Mouse (Mus musculus): ENCODE measurements at regions not wholly inside any gene's neighbourhood (a gene's known extent, or its start where the extent isn't known, plus 50 kb on each side); places are given as distances from the start of the nearest gene placed in this dataset.

DNA sequence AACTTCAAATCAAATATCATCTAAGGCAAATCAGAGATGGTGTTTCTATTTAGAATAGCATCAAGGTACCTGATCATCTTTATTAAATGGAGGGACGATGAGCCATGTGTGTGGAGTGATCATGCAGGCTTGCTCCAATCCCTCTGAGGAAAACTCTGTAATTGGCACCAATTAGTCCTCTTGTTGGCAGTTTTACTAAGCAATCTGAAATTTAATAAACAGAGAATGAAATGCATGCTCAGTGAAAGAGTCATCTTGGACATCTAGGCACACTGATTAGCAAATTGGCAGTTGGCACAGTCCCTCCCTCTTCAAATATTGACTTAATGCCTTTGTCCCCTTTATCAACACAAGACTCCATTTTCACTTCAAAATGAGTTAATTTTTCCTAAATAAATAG lies 951.6 kb downstream of the Robo1 start:
- TF ChIP-seq EP300 (IDR thresholded peaks at IDR 0.05; ENCODE audit: low read depth) (no peak), CTCF (IDR thresholded peaks at IDR 0.05; ENCODE audit: low read depth) (no peak)
- Histone ChIP-seq H3K9me3 (ENCODE audit: control insufficient read depth, low read length) (no peaks in the 10 kb centered on the region), H3K27me3 (ENCODE audit: control insufficient read depth, insufficient read depth, low read length) (no peaks in the 10 kb centered on the region), H3K4me1 (replicated peaks; ENCODE audit: control insufficient read depth in 2 of 2, insufficient read depth in 2 of 2, low read length in 1 of 2) (no peaks in the 10 kb centered on the region), H3K27ac (no peak overlapping the region), H3K9ac (replicated peaks) (no peak overlapping the region), H3K36me3 (replicated peaks; ENCODE audit: control insufficient read depth, insufficient read depth, low read depth) (no peaks in the 10 kb centered on the region), H3K4me2 (ENCODE audit: low read depth) (no peak overlapping the region), H3K4me3 (ENCODE audit: insufficient read depth in 1 of 2, low read depth in 2 of 2, low read length in 2 of 2) (no peak overlapping the region)
- no peak for DNase-seq (ENCODE audit: low read depth in 3 of 3, low spot score in 3 of 3)
- ATAC-seq (ENCODE audit: insufficient read depth), result no peak
- 69% methylated on average over 1 of the region's 1 CpGs for WGBS (ENCODE audit: insufficient replicate concordance)

DNA sequence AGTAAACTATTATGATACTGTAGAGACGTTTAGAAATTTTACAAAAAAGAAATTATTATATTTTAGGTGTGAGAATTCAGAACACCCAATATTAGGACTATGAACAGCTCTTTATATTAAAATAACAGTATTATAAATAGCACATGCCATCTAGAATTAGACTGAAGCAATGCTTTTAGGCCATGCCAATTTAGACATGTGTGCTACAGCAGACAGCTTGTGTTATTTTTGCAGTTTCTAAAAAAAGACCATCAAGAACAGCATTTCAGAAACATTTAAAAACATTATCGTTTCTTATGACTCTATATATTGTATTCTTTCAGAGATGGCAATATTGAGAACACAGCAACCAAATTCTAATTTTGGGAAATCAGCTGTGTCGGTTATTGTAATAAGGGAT lies 951.2 kb downstream of the Robo1 start:
- no peak for DNase-seq (ENCODE audit: low read depth in 3 of 3, low spot score in 3 of 3)
- 58% methylated on average over 3 of the region's 3 CpGs for WGBS (ENCODE audit: insufficient replicate concordance)

DNA sequence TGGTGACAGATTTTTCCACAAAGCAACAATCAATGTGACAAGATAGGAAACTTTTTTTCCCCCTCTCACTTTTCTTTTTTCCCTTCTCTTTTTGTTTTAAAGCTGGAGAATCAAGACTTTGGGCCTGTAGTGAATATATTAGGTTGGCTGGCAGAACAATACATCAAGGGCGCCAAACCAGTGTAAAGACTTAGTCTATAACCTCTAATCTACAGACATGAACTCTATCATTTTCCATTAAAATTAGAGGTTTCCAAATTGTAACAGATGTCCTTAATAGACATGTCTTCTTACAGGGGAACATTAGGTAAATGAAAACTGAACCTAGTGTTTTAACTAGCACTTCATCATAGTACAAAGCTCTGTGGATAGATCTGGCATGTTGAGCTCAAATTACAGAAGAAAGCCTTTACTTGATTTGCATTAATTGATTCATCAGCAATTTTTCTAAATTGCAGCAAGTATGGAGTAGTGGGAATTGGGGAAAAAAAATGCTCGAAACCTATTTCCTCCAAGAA lies 937.0 kb downstream of the Robo1 start:
- no peak overlapping the region for H3K4me2 ChIP-seq (ENCODE audit: low read depth)
- no peaks in the 10 kb centered on the region for H3K9me3 ChIP-seq (ENCODE audit: control insufficient read depth, low read length)
- no peak overlapping the region for H3K4me3 ChIP-seq (ENCODE audit: insufficient read depth in 1 of 2, low read depth in 2 of 2, low read length in 2 of 2)
- H3K4me1 ChIP-seq (replicated peaks; ENCODE audit: control insufficient read depth in 2 of 2, insufficient read depth in 2 of 2, low read length in 1 of 2), result no peaks in the 10 kb centered on the region
- no peak overlapping the region for H3K9ac ChIP-seq (replicated peaks)
- DNase-seq (ENCODE audit: low read depth in 3 of 3, low spot score in 3 of 3) (no peak), ATAC-seq (ENCODE audit: insufficient read depth) (no peak)
- no peak for TF ChIP-seq CTCF (IDR thresholded peaks at IDR 0.05; ENCODE audit: low read depth)
- no peak for TF ChIP-seq EP300 (IDR thresholded peaks at IDR 0.05; ENCODE audit: low read depth)
- WGBS (ENCODE audit: insufficient replicate concordance), result 72% methylated on average over 2 of the region's 2 CpGs
- H3K27ac ChIP-seq, result no peak overlapping the region
- no peaks in the 10 kb centered on the region for H3K27me3 ChIP-seq (ENCODE audit: control insufficient read depth, insufficient read depth, low read length)
- H3K36me3 ChIP-seq (replicated peaks; ENCODE audit: control insufficient read depth, insufficient read depth, low read depth), result no peaks in the 10 kb centered on the region

More for the DNA sequence above, 951.2 kb downstream of the Robo1 start:
- Histone ChIP-seq H3K36me3 (replicated peaks; ENCODE audit: control insufficient read depth, insufficient read depth, low read depth) (no peaks in the 10 kb centered on the region), H3K4me2 (ENCODE audit: low read depth) (no peak overlapping the region), H3K4me3 (ENCODE audit: insufficient read depth in 1 of 2, low read depth in 2 of 2, low read length in 2 of 2) (no peak overlapping the region), H3K4me1 (replicated peaks; ENCODE audit: control insufficient read depth in 2 of 2, insufficient read depth in 2 of 2, low read length in 1 of 2) (no peaks in the 10 kb centered on the region), H3K9ac (replicated peaks) (no peak overlapping the region), H3K27me3 (ENCODE audit: control insufficient read depth, insufficient read depth, low read length) (no peaks in the 10 kb centered on the region), H3K27ac (no peak overlapping the region), H3K9me3 (ENCODE audit: control insufficient read depth, low read length) (no peaks in the 10 kb centered on the region)
- ATAC-seq (ENCODE audit: insufficient read depth), result no peak
- TF ChIP-seq CTCF (IDR thresholded peaks at IDR 0.05; ENCODE audit: low read depth) (no peak), EP300 (IDR thresholded peaks at IDR 0.05; ENCODE audit: low read depth) (no peak)

DNA sequence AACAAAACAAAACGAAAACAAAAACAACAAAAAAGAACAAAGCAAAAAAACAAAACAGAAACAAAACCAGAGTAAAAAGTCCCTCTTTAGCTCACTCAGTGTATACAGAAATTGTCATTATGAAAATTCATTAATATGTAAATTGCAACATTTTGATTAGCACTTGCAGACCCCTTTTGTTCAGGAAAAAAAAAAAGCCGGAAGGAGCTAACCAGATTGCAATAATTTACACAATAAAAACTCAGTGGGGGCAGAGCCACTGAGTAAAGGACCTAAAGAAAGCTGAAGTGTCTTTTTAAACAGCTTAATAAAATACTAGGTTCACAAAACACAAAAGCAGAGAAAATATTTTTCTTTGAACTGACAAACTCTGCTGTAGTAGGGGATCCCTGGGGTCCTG lies 922.5 kb downstream of the Robo1 start:
- H3K27me3 ChIP-seq (ENCODE audit: control insufficient read depth, insufficient read depth, low read length), result no peaks in the 10 kb centered on the region
- no peaks in the 10 kb centered on the region for H3K4me1 ChIP-seq (replicated peaks; ENCODE audit: control insufficient read depth in 2 of 2, insufficient read depth in 2 of 2, low read length in 1 of 2)
- no peak overlapping the region for H3K4me3 ChIP-seq (ENCODE audit: insufficient read depth in 1 of 2, low read depth in 2 of 2, low read length in 2 of 2)
- no peak for ATAC-seq (ENCODE audit: insufficient read depth)
- DNase-seq (ENCODE audit: low read depth in 3 of 3, low spot score in 3 of 3), result no peak
- TF ChIP-seq EP300 (IDR thresholded peaks at IDR 0.05; ENCODE audit: low read depth), result no peak
- no peak for TF ChIP-seq CTCF (IDR thresholded peaks at IDR 0.05; ENCODE audit: low read depth)
- H3K9me3 ChIP-seq (ENCODE audit: control insufficient read depth, low read length), result no peaks in the 10 kb centered on the region
- H3K27ac ChIP-seq, result no peak overlapping the region
- no peak overlapping the region for H3K9ac ChIP-seq (replicated peaks)
- H3K4me2 ChIP-seq (ENCODE audit: low read depth), result no peak overlapping the region
- 45% methylated on average over 2 of the region's 2 CpGs for WGBS (ENCODE audit: insufficient replicate concordance)
- no peaks in the 10 kb centered on the region for H3K36me3 ChIP-seq (replicated peaks; ENCODE audit: control insufficient read depth, insufficient read depth, low read depth)

DNA sequence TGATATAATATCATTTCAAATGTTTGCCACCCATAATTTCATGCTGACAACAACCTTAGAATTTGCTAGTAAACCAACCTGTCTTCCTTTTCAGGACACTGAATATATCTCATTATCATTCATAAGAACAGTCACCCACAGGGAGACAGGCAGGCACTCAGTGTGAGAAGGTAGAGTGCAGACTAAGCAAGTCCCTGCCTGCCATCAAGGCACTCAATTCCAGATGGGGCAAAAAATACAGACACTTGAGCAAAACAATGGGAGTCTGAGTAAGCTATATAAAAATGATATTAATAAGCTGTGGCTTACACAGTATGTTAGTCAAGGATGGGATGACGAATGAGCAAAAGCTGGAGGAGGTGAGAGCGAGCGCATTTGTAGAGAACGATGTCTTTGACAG lies 909.4 kb downstream of the Robo1 start:
- ATAC-seq (ENCODE audit: insufficient read depth) (no peak), DNase-seq (ENCODE audit: low read depth in 3 of 3, low spot score in 3 of 3) (no peak)
- no peaks in the 10 kb centered on the region for H3K9me3 ChIP-seq (ENCODE audit: control insufficient read depth, low read length)
- no peaks in the 10 kb centered on the region for H3K4me1 ChIP-seq (replicated peaks; ENCODE audit: control insufficient read depth in 2 of 2, insufficient read depth in 2 of 2, low read length in 1 of 2)
- H3K27ac ChIP-seq, result no peak overlapping the region
- H3K27me3 ChIP-seq (ENCODE audit: control insufficient read depth, insufficient read depth, low read length), result no peaks in the 10 kb centered on the region
- 71% methylated on average over 4 of the region's 4 CpGs for WGBS (ENCODE audit: insufficient replicate concordance)
- H3K4me3 ChIP-seq (ENCODE audit: insufficient read depth in 1 of 2, low read depth in 2 of 2, low read length in 2 of 2), result no peak overlapping the region
- no peaks in the 10 kb centered on the region for H3K36me3 ChIP-seq (replicated peaks; ENCODE audit: control insufficient read depth, insufficient read depth, low read depth)
- no peak overlapping the region for H3K4me2 ChIP-seq (ENCODE audit: low read depth)
- no peak for TF ChIP-seq CTCF (IDR thresholded peaks at IDR 0.05; ENCODE audit: low read depth)
- TF ChIP-seq EP300 (IDR thresholded peaks at IDR 0.05; ENCODE audit: low read depth), result no peak
- no peak overlapping the region for H3K9ac ChIP-seq (replicated peaks)

Measured in liver, embryonic 14.5 days (tissue).